Comparison of ENCODE assay signal across 25 mouse cellular contexts in genomic region chr16:9267204-9267603, GRCm38 (mm10).
"Had no signal": no experiment of that assay in that cellular context is flagged by ENCODE, and none has a peak within 500 bp of the region (broad histone marks: within the 10 kb centered on the region; RNA-seq: fewer than 3 reads in every experiment).

No protein-coding gene starts in this region.

- DNase-seq: gastrocnemius, postnatal 14 days; gastrocnemius, postnatal 36 days; heart, adult 11 months; heart, adult 2 months; heart, postnatal 14 days; heart, postnatal 4 days; kidney, adult 18-20 months; kidney, adult 8-10 months; kidney, postnatal 10 days; kidney, postnatal 25 days; kidney, postnatal 4 days; liver; liver, embryonic 13.5 days; liver, postnatal 0 days had no signal

- H3K4me3 ChIP-seq: heart, adult 2 months; heart, embryonic 13.5 days; heart, embryonic 15.5 days; hindbrain, embryonic 10.5 days; hindbrain, embryonic 12.5 days; intestine, embryonic 15.5 days; layer of hippocampus, adult 2 months; left cerebral cortex, adult 2 months; limb, embryonic 10.5 days; limb, embryonic 12.5 days; liver, embryonic 13.5 days; liver, embryonic 15.5 days had no signal

- H3K9ac ChIP-seq: heart, embryonic 13.5 days; heart, embryonic 15.5 days; hindbrain, embryonic 12.5 days; hindbrain, embryonic 14.5 days; intestine, embryonic 15.5 days; limb, embryonic 12.5 days; liver, embryonic 13.5 days; liver, embryonic 15.5 days; liver, postnatal 0 days had no signal

- H3K4me1 ChIP-seq: heart, embryonic 13.5 days; heart, embryonic 15.5 days; hindbrain, embryonic 12.5 days; intestine, embryonic 15.5 days; limb, embryonic 10.5 days; limb, embryonic 12.5 days; liver, embryonic 13.5 days; liver, embryonic 15.5 days had no signal

- H3K27ac ChIP-seq: heart, adult 2 months; heart, embryonic 13.5 days; heart, embryonic 15.5 days; hindbrain, embryonic 10.5 days; hindbrain, embryonic 12.5 days; hindbrain, embryonic 14.5 days; intestine, embryonic 15.5 days; layer of hippocampus, adult 2 months; left cerebral cortex, adult 2 months; limb, embryonic 10.5 days; limb, embryonic 12.5 days; liver, embryonic 13.5 days; liver, embryonic 15.5 days had no signal

- H3K9me3 ChIP-seq: heart, embryonic 13.5 days; heart, embryonic 15.5 days; hindbrain, embryonic 10.5 days; hindbrain, embryonic 12.5 days; intestine, embryonic 15.5 days; limb, embryonic 10.5 days; limb, embryonic 12.5 days; liver, embryonic 13.5 days; liver, embryonic 15.5 days had no signal

- H3K36me3 ChIP-seq: heart, embryonic 13.5 days; heart, embryonic 15.5 days; hindbrain, embryonic 10.5 days; hindbrain, embryonic 12.5 days; intestine, embryonic 15.5 days; limb, embryonic 10.5 days; limb, embryonic 12.5 days; liver, embryonic 13.5 days; liver, embryonic 15.5 days had no signal
